Mouse (Mus musculus) heart, adult 2 months (tissue): ENCODE measurements at regions not wholly inside any gene's neighbourhood (a gene's known extent, or its start where the extent isn't known, plus 50 kb on each side); places are given as distances from the start of the nearest gene placed in this dataset.

Experiments used
- CTCF ChIP-seq: fragments of 200-600 bp; IDR thresholded peaks from 2 replicates; pipeline ENCODE4 v1.8.1; 2022; ENCODE audit warnings: antibody characterized with exemption, mild to moderate bottlenecking, moderate library complexity
- EP300 ChIP-seq: fragments of 200-500 bp; IDR thresholded peaks from 2 replicates; pipeline ENCODE4 v1.6.1; 2011; ENCODE audit warnings: low read depth, low read length, control low read depth; ENCODE audit not compliant: insufficient read depth
- POLR2A ChIP-seq: fragments of 200-500 bp; IDR thresholded peaks from 2 replicates; pipeline ENCODE4 v1.6.1; 2011; ENCODE audit warnings: mild to moderate bottlenecking, low read depth, low read length, control low read depth; ENCODE audit not compliant: insufficient read depth

DNA sequence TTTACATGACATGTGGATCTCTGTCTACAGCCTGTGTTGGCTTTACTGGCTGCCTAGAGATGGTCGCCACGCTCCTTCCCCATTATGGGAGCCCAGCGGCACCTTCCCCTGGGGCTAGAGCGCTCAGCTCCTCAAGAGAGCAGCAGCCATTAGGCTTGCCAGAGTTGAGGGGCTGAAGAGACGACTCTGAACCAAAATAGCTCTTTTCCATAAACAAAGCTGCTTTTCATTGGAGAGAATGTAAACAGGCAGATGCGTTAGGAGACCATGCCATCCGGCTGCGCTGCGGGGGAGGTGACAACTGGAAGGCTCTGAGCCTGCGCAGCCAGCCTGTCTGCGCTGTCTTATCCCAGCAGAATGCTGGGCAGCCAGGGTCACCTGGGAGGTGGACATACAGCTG, 55.1 kb upstream of the Myl10 start:
- TF ChIP-seq CTCF (no peak), EP300 (no peak), POLR2A (no peak)
